Mouse (Mus musculus) hindbrain, embryonic 12.5 days (tissue): Measurements from ENCODE around the gene Slc15a5. TPM values are rescaled to one million over a fixed set of nuclear protein-coding genes. Genes with fewer than 3 reads are reported as not detected.
"Not testable (repeated sequence)": the region's sequence is repeated elsewhere in the genome, so short reads cannot be mapped to it uniquely, and the experiment has no call there.

Experiments
- ATAC-seq: fragments of 200-750 bp; cut with Nextera tagmentation; 2 replicates; pipeline ENCODE4 v1.8.0; 2017; ENCODE audit warnings: moderate TSS enrichment; ENCODE audit not compliant: low FRiP score
- H3K27ac ChIP-seq: fragments of 300-500 bp; sonication (generic); 2 replicates; pipeline ENCODE4 v1.5.1; 2016; ENCODE audit warnings: mild to moderate bottlenecking
- H3K27me3 ChIP-seq: fragments of 300-500 bp; sonication (generic); 2 replicates; pipeline ENCODE4 v1.6.1; 2016; ENCODE audit warnings: mild to moderate bottlenecking
- H3K36me3 ChIP-seq: fragments of 300-500 bp; sonication (generic); 2 replicates; pipeline ENCODE4 v1.6.1; 2016; ENCODE audit warnings: mild to moderate bottlenecking
- H3K4me1 ChIP-seq: fragments of 300-500 bp; sonication (generic); 2 replicates; pipeline ENCODE4 v1.6.1; 2016
- H3K4me2 ChIP-seq: fragments of 300-500 bp; sonication (generic); replicated peaks from 2 replicates; pipeline ENCODE4 v1.6.1; 2016; ENCODE audit warnings: mild to moderate bottlenecking
- H3K4me3 ChIP-seq: fragments of 300-500 bp; sonication (generic); 2 replicates; pipeline ENCODE4 v1.5.1; 2016; ENCODE audit warnings: mild to moderate bottlenecking
- H3K9ac ChIP-seq: fragments of 300-500 bp; sonication (generic); 2 replicates; pipeline ENCODE4 v1.6.1; 2016; ENCODE audit warnings: mild to moderate bottlenecking, moderate library complexity
- H3K9me3 ChIP-seq: fragments of 300-500 bp; sonication (generic); replicated peaks from 2 replicates; pipeline ENCODE4 v1.6.1; 2016; ENCODE audit warnings: mild to moderate bottlenecking
- WGBS: fragments of 180-500 bp; shearing (Covaris S2); methylation state at CpG from one replicate; pipeline ENCODE4 v1.1.7; 2016; 5-methylcytosine and 5-hydroxymethylcytosine counted together
- polyA plus RNA-seq: library from polyadenylated mRNA; unstranded; fragments of >200 nt; fragmentation: Nextera tagmentation; extraction: Ambion mirVana; gene quantifications from 2 replicates; pipeline ENCODE4 v1.2.1, GENCODE M21; 2016

Gene Slc15a5
- polyA plus RNA-seq: 0.52 TPM in 1 of 2 replicates, not detected in the other

DNA sequence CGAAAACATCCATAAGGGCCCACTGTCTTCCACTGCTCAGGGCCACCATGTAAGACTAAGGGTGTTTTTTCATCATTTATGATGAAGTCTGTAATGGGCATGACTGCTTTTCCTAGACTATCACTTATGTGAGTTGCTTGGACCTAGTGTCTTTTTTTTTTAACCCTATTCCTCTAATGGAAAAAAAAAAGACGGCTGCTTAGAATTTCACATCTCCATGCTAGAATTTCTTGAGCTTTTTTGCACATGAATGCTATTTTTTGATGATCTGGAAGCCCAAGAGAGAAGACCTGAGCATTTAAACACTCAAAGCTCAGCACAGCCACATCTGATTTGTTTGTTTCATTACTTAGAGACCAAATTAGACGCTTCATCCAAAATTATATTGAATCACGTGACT, at the start of gene Slc15a5:
TSS of gene Slc15a5 (minus strand) at position 101 of the 400 bp plus-strand sequence.
- Histone ChIP-seq H3K4me3 (no peak within 1 kb of the TSS), H3K9ac (no peak within 1 kb of the TSS), H3K36me3 (no peaks in the 10 kb centered on the region), H3K4me2 (no peak within 1 kb of the TSS), H3K9me3 (no peaks in the 10 kb centered on the region), H3K27ac (no peak within 1 kb of the TSS), H3K27me3 (no peaks in the 10 kb centered on the region), H3K4me1 (no peaks in the 10 kb centered on the region)
- WGBS: 87% methylated on average over 4 of the region's 4 CpGs
- no peak for ATAC-seq

DNA sequence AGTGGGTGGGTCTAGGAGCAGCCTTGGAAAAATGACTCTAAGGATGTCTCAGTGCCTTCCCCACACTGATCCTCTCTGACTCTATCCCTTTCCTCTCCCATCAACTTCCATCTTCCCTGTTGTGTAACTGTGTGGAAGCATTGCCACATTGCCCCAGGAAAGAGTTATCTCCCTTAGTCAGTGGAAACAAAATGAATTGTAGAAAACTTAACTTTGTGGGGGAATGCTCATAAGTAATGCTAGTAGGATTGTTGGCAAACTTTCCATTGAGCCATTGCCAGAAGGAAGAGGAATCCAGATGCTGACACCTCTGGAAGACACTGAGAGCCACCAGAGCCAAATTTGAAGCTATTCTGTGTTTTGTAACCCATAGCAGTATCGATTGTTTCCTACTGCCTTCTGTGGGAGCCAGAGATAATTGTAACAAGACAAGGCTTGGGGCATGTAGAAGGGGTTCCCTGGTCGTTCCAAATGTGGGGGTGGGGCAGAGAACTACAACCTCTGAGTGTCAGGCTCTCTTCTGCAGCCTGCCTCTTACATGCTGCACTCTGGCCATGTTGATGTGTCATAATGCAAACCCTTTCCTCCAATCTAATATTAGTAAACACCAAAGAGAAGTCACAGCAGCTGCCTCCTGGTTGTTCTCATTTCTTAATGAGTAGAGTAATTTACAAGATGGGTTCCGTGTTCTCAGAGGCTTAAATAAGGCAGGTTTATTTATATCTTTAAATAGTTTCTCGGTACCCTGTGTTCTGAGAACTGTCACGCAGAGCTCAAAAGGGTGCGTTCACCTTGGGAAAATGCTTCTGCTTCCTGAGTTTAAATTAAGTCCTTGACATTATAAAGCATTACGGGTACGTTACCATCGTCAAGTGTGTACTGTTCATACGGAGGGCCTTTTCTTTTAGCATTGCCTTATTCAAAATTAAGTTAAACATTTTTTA, 48.9 kb upstream of the Slc15a5 start:
- H3K27me3 ChIP-seq: no peaks in the 10 kb centered on the region
- no peak overlapping the region for H3K9ac ChIP-seq
- no peak overlapping the region for H3K4me3 ChIP-seq
- no peaks in the 10 kb centered on the region for H3K4me1 ChIP-seq
- H3K36me3 ChIP-seq: no peaks in the 10 kb centered on the region
- no peak overlapping the region for H3K27ac ChIP-seq
- H3K9me3 ChIP-seq: no peaks in the 10 kb centered on the region
- 88% methylated on average over 10 of the region's 10 CpGs for WGBS
- ATAC-seq: no peak
- no peak overlapping the region for H3K4me2 ChIP-seq

DNA sequence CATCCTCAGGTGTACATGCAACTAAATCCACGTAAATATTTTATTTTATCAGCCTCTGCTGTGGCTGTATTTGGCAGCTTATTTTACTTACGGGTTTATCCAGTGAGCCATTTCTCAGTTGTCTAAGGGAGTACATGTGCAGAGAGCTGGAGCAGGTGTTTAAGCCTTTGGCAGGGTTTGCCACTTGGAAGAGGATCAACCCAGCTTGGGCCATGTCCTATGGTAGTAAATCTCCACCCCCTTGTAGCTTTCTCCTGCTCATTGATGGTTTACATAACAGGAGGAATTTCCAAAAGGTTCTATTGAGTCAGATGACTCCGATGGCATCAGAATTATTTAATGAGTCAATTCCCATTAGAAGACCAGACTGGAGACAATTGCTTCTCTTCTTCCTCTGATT, 37.8 kb upstream of the Slc15a5 start:
- H3K9ac ChIP-seq: no peak overlapping the region
- no peak overlapping the region for H3K4me2 ChIP-seq
- WGBS: 88% methylated on average over 3 of the region's 3 CpGs
- H3K27ac ChIP-seq: no peak overlapping the region
- no peaks in the 10 kb centered on the region for H3K27me3 ChIP-seq
- H3K4me3 ChIP-seq: no peak overlapping the region
- H3K4me1 ChIP-seq: no peaks in the 10 kb centered on the region
- H3K9me3 ChIP-seq: no peaks in the 10 kb centered on the region
- no peaks in the 10 kb centered on the region for H3K36me3 ChIP-seq
- ATAC-seq: no peak

DNA sequence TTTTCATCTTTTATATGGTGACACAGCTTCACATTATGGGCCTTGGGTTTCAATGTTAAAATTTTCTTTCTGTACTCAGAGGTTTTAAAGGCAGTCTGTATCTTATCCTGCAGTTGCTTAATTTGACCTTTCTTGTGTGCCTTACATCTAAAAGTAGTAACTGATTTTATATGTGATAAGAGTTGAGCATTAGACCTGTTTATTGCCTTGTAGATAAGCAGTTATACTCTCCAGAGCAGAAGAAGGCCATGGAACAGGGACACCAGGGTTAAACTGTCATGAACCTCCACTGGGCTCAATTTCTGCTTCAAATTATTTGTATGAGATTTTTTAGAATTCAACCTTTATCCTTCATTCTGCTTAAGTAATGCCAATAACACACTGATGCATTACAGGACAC, 24.8 kb upstream of the Slc15a5 start:
- Histone ChIP-seq H3K36me3 (no peaks in the 10 kb centered on the region), H3K27ac (no peak overlapping the region), H3K9ac (no peak overlapping the region), H3K4me2 (no peak overlapping the region), H3K4me1 (no peaks in the 10 kb centered on the region), H3K9me3 (no peaks in the 10 kb centered on the region), H3K4me3 (no peak overlapping the region), H3K27me3 (no peaks in the 10 kb centered on the region)
- ATAC-seq: no peak

DNA sequence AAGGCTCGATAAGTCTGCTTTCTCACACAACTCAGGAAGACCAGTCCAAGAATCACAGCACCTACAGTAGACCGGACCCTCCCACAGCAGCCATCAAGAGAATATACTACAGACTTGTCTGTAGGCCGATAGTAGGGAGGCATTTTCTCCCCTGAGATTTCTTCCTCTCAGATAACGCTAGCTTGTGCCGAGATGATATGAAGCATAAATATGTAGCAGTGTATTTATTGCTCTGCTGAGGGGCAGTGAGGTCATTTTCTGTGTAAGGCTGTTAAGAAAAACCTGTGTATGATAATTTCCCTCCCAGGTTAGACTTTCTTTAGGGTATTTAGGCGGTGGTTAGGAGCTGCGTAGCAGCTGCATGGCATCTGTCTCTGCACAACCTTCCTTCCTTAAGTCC, 23.2 kb upstream of the Slc15a5 start:
- Histone ChIP-seq H3K9me3 (no peaks in the 10 kb centered on the region), H3K9ac (no peak overlapping the region), H3K4me3 (no peak overlapping the region), H3K4me1 (no peaks in the 10 kb centered on the region), H3K4me2 (no peak overlapping the region), H3K36me3 (no peaks in the 10 kb centered on the region), H3K27ac (no peak overlapping the region), H3K27me3 (no peaks in the 10 kb centered on the region)
- no peak for ATAC-seq
- 84% methylated on average over 7 of the region's 7 CpGs for WGBS

DNA sequence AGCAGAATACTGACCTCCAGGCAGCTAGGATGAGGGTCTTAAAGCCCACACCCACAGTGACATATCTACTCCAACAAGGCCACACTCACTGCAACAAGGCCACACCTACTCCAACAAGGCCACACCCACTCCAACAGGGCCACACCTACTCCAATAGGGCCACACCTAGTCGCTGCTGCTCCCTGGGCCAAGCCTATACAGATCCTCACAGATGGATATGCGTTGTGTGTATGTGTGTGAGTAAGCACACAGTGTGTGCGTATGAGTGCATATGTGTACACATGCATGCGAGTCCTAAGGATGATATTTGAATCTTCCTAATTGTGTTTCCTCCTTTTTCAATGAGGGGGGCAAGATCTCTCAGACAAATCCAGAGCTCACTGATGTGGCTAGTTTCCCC, 22.1 kb upstream of the Slc15a5 start:
- Histone ChIP-seq H3K9ac (no peak overlapping the region), H3K4me1 (no peaks in the 10 kb centered on the region), H3K9me3 (no peaks in the 10 kb centered on the region), H3K4me3 (no peak overlapping the region), H3K4me2 (no peak overlapping the region), H3K27me3 (no peaks in the 10 kb centered on the region), H3K27ac (no peak overlapping the region), H3K36me3 (no peaks in the 10 kb centered on the region)
- no peak for ATAC-seq
- WGBS: 91% methylated on average over 4 of the region's 4 CpGs

DNA sequence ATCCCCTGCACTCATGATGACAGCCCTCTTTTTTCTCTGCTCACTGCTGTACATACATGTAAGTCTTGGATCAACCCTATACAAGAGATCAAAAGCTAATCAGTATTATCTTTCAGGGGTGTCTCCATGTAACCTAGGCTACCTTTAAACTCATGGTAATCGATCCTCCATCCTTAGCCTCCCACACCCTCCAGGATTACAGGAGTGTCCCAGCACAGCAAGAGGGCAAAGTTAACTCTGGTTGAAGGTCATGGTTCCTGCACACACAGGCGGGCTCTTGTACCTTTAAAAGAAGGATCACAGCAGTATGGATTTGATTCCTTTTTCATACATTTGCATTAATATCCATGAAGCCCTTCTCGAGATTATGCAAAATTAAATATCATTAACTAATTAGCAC, 19.9 kb upstream of the Slc15a5 start:
- Histone ChIP-seq H3K4me1 (no peaks in the 10 kb centered on the region), H3K36me3 (no peaks in the 10 kb centered on the region), H3K9ac (no peak overlapping the region), H3K27ac (no peak overlapping the region), H3K9me3 (no peaks in the 10 kb centered on the region), H3K4me2 (no peak overlapping the region), H3K27me3 (no peaks in the 10 kb centered on the region), H3K4me3 (no peak overlapping the region)
- no peak for ATAC-seq
- 72% methylated on average over 3 of the region's 3 CpGs for WGBS

DNA sequence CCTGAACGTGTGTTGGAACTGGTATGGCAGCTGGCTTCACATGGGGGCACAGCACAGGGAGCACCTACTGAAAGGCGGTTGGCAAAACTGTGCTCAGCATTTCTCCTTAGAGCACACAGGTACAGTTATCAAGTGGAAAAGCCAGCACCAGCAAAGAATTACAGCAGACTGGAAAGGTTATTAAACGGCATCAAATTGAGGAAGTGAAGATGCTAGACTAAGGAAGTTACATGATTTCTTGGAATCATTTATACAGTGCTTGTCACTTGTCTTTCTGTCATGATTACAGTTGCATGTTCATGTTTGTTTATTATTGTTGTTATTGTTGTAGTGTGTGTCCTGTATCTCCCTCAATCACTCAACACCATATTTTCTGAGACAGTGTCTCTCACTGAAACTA, 15.3 kb upstream of the Slc15a5 start:
- Histone ChIP-seq H3K27me3 (no peaks in the 10 kb centered on the region), H3K4me3 (no peak overlapping the region), H3K27ac (no peak overlapping the region), H3K9me3 (no peaks in the 10 kb centered on the region), H3K4me1 (no peaks in the 10 kb centered on the region), H3K36me3 (no peaks in the 10 kb centered on the region), H3K9ac (no peak overlapping the region), H3K4me2 (no peak overlapping the region)
- 91% methylated on average over 3 of the region's 3 CpGs for WGBS
- no peak for ATAC-seq

DNA sequence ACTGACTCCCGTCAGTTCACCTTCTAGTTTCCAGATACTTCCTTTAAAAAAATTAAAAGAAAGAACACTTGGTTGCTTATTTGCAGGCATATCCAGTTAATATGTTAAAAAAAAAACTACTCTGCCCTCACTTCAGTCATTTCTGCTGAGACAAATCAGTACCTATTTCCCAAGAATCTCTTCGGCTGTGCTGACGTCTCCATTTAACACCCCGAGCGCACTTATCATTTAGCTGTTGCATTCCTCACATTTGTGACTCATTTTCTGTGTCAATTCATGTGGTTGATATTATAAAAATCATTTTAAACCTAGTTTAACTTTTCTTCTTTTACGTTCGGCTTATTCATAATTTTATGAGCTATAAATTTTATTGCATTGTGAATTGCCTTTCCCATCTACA, 12.7 kb upstream of the Slc15a5 start:
- no peak overlapping the region for H3K4me2 ChIP-seq
- WGBS: 95% methylated on average over 7 of the region's 7 CpGs
- H3K27me3 ChIP-seq: no peaks in the 10 kb centered on the region
- H3K4me1 ChIP-seq: no peaks in the 10 kb centered on the region
- no peak overlapping the region for H3K4me3 ChIP-seq
- no peak overlapping the region for H3K9ac ChIP-seq
- H3K9me3 ChIP-seq: no peaks in the 10 kb centered on the region
- no peaks in the 10 kb centered on the region for H3K36me3 ChIP-seq
- no peak for ATAC-seq
- H3K27ac ChIP-seq: no peak overlapping the region

DNA sequence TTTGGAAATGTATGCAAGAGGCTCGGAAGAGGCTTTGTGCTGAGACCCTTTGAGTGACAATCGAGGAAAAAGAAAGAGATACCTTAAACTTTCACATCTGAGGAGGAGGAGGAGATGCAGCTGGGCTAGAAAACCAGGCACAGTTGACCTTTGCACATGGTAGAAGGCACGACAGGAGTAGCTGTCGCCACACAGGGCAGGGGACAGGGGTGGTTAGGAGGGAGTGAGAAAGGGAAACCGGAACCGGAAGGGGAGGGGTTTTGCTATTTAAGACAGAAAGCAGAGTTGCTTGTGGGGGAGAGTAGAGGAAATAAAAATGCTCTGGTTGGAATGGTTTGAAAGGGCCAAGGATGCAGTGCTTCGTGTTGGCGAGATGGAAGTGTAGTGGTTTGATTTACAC, 9.4 kb upstream of the Slc15a5 start:
- H3K27me3 ChIP-seq: no peaks in the 10 kb centered on the region
- WGBS: 80% methylated on average over 8 of the region's 8 CpGs
- H3K9me3 ChIP-seq: no peaks in the 10 kb centered on the region
- no peaks in the 10 kb centered on the region for H3K36me3 ChIP-seq
- H3K9ac ChIP-seq: no peak overlapping the region
- ATAC-seq: no peak
- no peak overlapping the region for H3K4me3 ChIP-seq
- no peak overlapping the region for H3K4me2 ChIP-seq
- no peak overlapping the region for H3K27ac ChIP-seq
- H3K4me1 ChIP-seq: no peaks in the 10 kb centered on the region

DNA sequence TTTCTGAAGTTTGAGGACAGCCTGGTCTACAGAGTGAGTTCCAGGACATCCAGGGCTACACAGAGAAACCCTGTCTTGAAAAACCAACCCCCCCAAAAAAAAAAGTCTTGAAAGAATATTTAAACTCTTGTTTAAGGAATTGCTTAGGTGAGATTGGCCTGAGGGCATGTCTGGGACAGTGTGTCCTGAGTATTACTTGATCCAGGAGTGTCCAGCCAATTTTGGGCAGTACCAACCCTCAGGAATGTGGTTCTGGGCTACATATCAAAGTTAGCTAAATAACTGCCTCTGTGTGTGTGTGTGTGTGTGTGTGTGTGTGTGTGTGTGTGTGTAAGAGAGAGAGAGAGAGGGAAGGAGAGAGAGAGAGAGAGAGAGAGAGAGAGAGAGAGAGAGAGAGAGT, 6.7 kb upstream of the Slc15a5 start:
- not testable (repeated sequence) for H3K4me1 ChIP-seq, H3K27me3 ChIP-seq, H3K9me3 ChIP-seq, H3K4me3 ChIP-seq, H3K4me2 ChIP-seq, H3K9ac ChIP-seq, H3K36me3 ChIP-seq, H3K27ac ChIP-seq, ATAC-seq

DNA sequence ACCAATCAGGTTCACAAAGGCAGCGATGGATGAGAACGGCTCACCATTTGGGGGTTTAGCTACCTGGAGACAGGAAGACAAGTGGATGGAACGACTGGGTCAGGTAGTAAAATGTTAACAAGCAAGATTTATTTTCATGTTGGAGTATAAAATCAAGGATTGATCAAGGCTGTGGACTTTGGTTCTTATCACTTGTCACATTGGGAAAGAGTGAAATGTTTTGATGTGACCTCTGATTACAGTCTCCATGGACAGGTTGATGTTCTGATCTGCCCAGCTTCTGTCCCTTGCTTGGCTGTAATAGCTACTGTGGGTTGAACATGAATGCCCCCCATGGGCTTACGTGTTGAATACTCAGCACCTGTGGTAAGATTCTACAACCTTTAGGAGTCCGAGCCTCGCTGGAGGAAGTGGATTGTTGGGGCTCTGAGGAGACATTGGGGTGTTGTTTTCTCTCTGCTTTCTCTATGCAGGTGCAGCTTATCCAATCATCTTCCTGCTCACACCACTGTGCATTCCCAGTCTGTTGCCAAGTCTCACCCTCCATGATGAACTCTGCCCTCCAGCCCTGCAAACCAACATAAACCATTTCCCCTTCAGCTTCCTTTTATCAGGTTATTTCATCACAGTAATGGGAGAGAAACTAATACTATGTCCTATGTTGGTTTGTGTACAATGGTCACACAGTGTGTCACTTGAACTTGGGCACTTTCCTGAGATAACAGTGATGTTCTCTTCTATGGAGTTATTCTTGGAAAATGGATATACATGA, 1.2 kb upstream of the Slc15a5 start:
- no peaks in the 10 kb centered on the region for H3K27me3 ChIP-seq
- H3K4me3 ChIP-seq: no peak overlapping the region
- no peaks in the 10 kb centered on the region for H3K9me3 ChIP-seq
- 92% methylated on average over 6 of the region's 6 CpGs for WGBS
- no peaks in the 10 kb centered on the region for H3K36me3 ChIP-seq
- H3K9ac ChIP-seq: no peak overlapping the region
- no peak overlapping the region for H3K4me2 ChIP-seq
- H3K4me1 ChIP-seq: no peaks in the 10 kb centered on the region
- ATAC-seq: no peak
- H3K27ac ChIP-seq: no peak overlapping the region
